Mouse (Mus musculus) neural tube, embryonic 11.5 days (tissue): ENCODE measurements around the gene Tacstd2. TPM values are rescaled to one million over a fixed set of nuclear protein-coding genes. Genes with fewer than 3 reads are reported as not detected.

Source experiments
- ATAC-seq: fragments of 200-750 bp; cut with Nextera tagmentation; 2 replicates; pipeline ENCODE4 v1.8.0; 2017; ENCODE audit warnings: moderate number of reproducible peaks, mild to moderate bottlenecking, moderate TSS enrichment, moderate library complexity; ENCODE audit not compliant: insufficient read depth, low FRiP score, low TSS enrichment
- DNase-seq: peaks from one replicate; pipeline ENCODE4 v3.0.0-alpha.2; 2015; ENCODE audit warnings: low spot score
- H3K27ac ChIP-seq: fragments of 300-500 bp; sonication (generic); 2 replicates; pipeline ENCODE4 v1.5.1; 2014; ENCODE audit warnings: low read depth, mild to moderate bottlenecking, low read length
- H3K27me3 ChIP-seq: fragments of 300-500 bp; sonication (generic); 2 replicates; pipeline ENCODE4 v1.6.1; 2014; ENCODE audit warnings: mild to moderate bottlenecking, low read length, mixed read lengths; ENCODE audit not compliant: control insufficient read depth, insufficient read depth
- H3K36me3 ChIP-seq: fragments of 300-500 bp; sonication (generic); 2 replicates; pipeline ENCODE4 v1.6.1; 2014; ENCODE audit warnings: mild to moderate bottlenecking, low read length, moderate library complexity, mixed read lengths; ENCODE audit not compliant: control insufficient read depth, insufficient read depth
- H3K4me1 ChIP-seq: fragments of 300-500 bp; sonication (generic); 2 replicates; pipeline ENCODE4 v1.6.1; 2014; ENCODE audit warnings: low read length, mixed read lengths; ENCODE audit not compliant: control insufficient read depth, insufficient read depth
- H3K4me2 ChIP-seq: fragments of 300-500 bp; sonication (generic); 2 replicates; pipeline ENCODE4 v1.6.1; 2014; ENCODE audit warnings: low read depth, mild to moderate bottlenecking, moderate library complexity
- H3K4me3 ChIP-seq: fragments of 300-500 bp; sonication (generic); 2 replicates; pipeline ENCODE4 v1.5.1; 2014; ENCODE audit warnings: low read depth, low read length
- H3K9ac ChIP-seq: fragments of 300-500 bp; sonication (generic); 2 replicates; pipeline ENCODE4 v1.6.1; 2014; ENCODE audit warnings: mild to moderate bottlenecking, low read length
- H3K9me3 ChIP-seq: fragments of 300-500 bp; sonication (generic); 2 replicates; pipeline ENCODE4 v1.6.1; 2016; ENCODE audit warnings: low read length; ENCODE audit not compliant: control insufficient read depth
- WGBS: fragments of 180-500 bp; shearing (Covaris S2); extraction: QIAGEN DNeasy Blood & Tissue Kit; methylation state at CpG from one replicate; pipeline ENCODE4 v1.1.7; 2014; 5-methylcytosine and 5-hydroxymethylcytosine counted together
- polyA plus RNA-seq: library from polyadenylated mRNA; unstranded; fragments of >200 nt; fragmentation: Nextera tagmentation; extraction: Ambion mirVana; gene quantifications from 2 replicates; pipeline ENCODE4 v1.2.1, GENCODE M21; 2014

Gene Tacstd2
- 5.3 and 6.1 TPM in 2 replicates for polyA plus RNA-seq

- Histone ChIP-seq H3K4me2 (peak within 1 kb of the TSS; percentile 66), H3K36me3 (no peaks in the 10 kb centered on the region), H3K9me3 (no peaks in the 10 kb centered on the region), H3K9ac (no peak within 1 kb of the TSS; the same call in 1 of the 2 replicates), H3K27ac (no peak within 1 kb of the TSS), H3K4me1 (peaks cover 4% of the 10 kb centered on the region; the same call in 1 of the 2 replicates), H3K27me3 (peaks cover 47% of the 10 kb centered on the region), H3K4me3 (peak within 1 kb of the TSS; percentile 40)
- 5% methylated on average over 8 of the region's 8 CpGs for WGBS
- ATAC-seq: no peak
- DNase-seq: no peak
Observed at GRCm38 (mm10) chr6:67535777-67536054, at the start of gene Tacstd2. TSS of gene Tacstd2 (minus strand) at chr6:67535796.

- Histone ChIP-seq H3K9me3 (no peaks in the 10 kb centered on the region), H3K4me3 (no peak overlapping the region), H3K27me3 (no peaks in the 10 kb centered on the region), H3K4me2 (no peak overlapping the region), H3K27ac (no peak overlapping the region), H3K9ac (no peak overlapping the region), H3K4me1 (no peaks in the 10 kb centered on the region), H3K36me3 (no peaks in the 10 kb centered on the region)
- no peak for DNase-seq
- no peak for ATAC-seq
- 91% methylated on average over 3 of the region's 3 CpGs for WGBS
Observed at GRCm38 (mm10) chr6:67566270-67566669, 30.7 kb upstream of the Tacstd2 start.

DNA sequence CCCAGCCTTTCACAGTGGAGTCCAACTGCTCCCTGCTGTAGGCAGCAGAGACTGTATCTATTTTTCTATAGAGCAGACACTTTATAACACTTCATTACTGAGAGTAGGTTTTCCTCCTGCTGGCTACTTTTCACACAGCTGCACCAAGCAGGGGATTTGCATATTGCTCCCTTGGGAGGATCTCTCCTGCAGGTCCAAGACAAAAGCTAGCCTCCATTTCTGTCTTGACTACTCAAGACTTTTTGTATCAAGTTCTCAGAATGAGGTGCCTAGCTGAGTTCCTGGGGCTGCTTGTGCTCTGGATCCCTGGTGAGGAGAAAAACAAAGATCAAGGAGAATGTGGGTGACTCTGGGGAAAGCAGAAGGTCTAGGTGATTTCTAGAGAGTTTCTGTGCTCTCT, 19.8 kb upstream of the Tacstd2 start:
- H3K9ac ChIP-seq: no peak overlapping the region
- H3K4me3 ChIP-seq: no peak overlapping the region
- H3K4me1 ChIP-seq: no peaks in the 10 kb centered on the region
- H3K36me3 ChIP-seq: no peaks in the 10 kb centered on the region
- no peaks in the 10 kb centered on the region for H3K27me3 ChIP-seq
- no peak for ATAC-seq
- H3K9me3 ChIP-seq: no peaks in the 10 kb centered on the region
- H3K27ac ChIP-seq: no peak overlapping the region
- H3K4me2 ChIP-seq: no peak overlapping the region
- no peak for DNase-seq

DNA sequence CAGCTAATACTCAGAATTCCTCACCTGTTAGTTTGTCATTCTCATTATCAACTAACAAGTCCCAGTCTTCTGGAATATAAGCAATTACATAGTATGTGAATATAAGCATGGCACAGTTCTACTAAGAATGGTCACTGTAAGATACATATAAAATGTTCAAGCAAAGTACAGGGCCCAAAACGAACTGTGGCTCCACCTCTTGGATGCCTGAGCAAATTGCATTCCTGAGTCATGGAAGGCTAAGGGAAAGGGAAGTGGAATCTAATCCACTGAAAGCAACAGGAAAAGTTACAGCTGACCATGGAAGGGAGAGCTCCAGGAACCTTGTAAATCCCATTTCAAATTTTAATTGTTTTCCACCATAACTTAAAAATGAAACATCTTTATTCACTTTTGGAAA, 14.0 kb upstream of the Tacstd2 start:
- ATAC-seq (no peak), DNase-seq (no peak)
- H3K27me3 ChIP-seq: no peaks in the 10 kb centered on the region
- no peak overlapping the region for H3K27ac ChIP-seq
- WGBS: 10% methylated on average over 1 of the region's 1 CpGs
- no peak overlapping the region for H3K4me2 ChIP-seq
- H3K9ac ChIP-seq: no peak overlapping the region
- no peak overlapping the region for H3K4me3 ChIP-seq
- H3K36me3 ChIP-seq: no peaks in the 10 kb centered on the region
- no peaks in the 10 kb centered on the region for H3K9me3 ChIP-seq
- H3K4me1 ChIP-seq: no peaks in the 10 kb centered on the region

DNA sequence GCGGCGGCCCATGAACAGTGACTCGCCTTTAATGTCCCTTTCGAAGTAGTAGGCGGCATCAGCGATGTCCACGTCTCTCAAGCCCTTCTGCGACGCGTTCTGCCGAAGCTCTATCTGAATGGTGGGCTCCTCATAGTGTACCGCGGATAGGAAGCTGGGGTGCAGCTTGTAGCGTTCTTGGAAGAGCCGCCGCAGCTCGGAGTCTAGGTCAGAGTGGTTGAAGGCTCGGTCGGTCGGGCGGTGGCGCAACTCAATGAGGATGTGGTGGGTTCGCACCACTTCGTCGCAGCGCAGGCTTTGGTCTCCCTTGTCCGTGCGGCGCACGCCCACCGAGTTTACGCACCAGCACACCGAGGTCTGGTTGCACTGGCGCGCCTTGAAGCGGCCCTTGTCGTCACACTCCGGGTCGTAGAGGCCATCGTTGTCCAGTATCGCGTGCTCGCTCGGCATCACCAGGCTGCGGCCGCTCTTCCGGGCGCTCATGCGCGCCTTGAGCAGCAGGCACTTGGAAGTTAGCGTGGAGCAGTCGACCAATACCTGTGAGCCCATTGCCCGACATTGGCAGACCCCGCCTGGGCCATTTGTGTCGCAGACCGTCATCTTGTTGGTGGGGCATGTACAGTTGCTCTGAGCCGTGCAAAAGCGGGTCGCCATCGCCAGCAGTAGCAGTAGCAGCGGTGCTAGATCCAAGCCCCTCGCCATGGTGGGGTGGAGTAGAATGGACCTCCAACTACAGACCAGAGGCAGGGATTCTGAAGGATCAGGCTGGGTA, 405 bp downstream of the Tacstd2 start:
- H3K27ac ChIP-seq: no peak overlapping the region
- H3K27me3 ChIP-seq: peaks cover 47% of the 10 kb centered on the region
- no peaks in the 10 kb centered on the region for H3K36me3 ChIP-seq
- H3K9me3 ChIP-seq: no peaks in the 10 kb centered on the region
- peak overlapping the region; percentile 40 for H3K4me3 ChIP-seq
- WGBS: under 1% methylated on average over 62 of the region's 62 CpGs
- DNase-seq (peak; percentile 60), ATAC-seq (peak; percentile 48)
- peak overlapping the region; percentile 66 for H3K4me2 ChIP-seq
- H3K4me1 ChIP-seq: peaks cover 4% of the 10 kb centered on the region; the same call in 1 of the 2 replicates
- no peak overlapping the region; the same call in 1 of the 2 replicates for H3K9ac ChIP-seq

GRCm38 (mm10) chr6:67534191-67535004, 1.2 kb downstream of the Tacstd2 start:
- peak; percentile 19 for DNase-seq
- no peaks in the 10 kb centered on the region for H3K36me3 ChIP-seq
- WGBS: 8% methylated on average over 31 of the region's 31 CpGs
- H3K27ac ChIP-seq: no peak overlapping the region
- H3K4me3 ChIP-seq: peak overlapping the region; percentile 40
- ATAC-seq: 0 out of 2 replicates have a peak, but pooled peaks have one; percentile 5
- H3K4me2 ChIP-seq: peak overlapping the region; percentile 66
- H3K9ac ChIP-seq: no peak overlapping the region; the same call in 1 of the 2 replicates
- H3K9me3 ChIP-seq: no peaks in the 10 kb centered on the region
- H3K27me3 ChIP-seq: peaks cover 47% of the 10 kb centered on the region
- H3K4me1 ChIP-seq: peaks cover 4% of the 10 kb centered on the region; the same call in 1 of the 2 replicates

DNA sequence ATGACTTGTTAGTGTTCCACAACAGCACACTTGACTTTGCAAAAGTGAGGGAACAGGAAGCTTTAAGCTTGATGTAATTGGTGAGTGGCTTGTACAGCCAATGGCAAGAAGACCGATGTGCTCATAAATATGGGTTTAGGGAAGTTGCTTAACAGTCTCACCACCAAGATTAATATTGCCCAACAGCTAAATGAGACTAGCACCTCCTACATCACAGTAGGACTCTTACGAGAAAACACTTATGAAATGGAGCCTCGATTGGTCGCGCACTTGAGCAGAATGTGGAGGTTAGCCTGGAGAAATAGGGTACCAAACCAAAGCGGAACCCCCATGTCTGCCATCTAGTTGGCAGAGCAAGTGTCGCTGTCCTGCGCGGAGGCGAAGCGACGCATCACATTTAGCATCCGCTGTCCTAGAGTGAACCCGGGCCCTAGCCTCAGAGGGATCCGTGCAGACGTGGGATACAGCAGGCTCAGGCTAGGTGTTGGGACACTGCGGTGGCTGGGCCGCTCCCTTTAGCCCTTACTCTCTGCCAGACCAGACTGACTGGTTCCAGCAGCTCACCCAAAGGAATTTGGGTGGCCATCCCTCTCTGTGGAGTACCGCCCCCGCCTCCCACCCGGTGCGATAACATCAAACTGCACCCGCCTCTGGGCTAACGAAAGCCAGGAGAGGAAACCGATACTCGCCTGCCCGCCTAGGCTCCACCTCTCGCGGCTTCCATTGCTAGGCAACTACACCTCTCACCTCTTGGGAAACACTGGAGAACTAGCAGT, 2.7 kb downstream of the Tacstd2 start:
- WGBS: 8% methylated on average over 29 of the region's 29 CpGs
- Histone ChIP-seq H3K36me3 (no peaks in the 10 kb centered on the region), H3K4me2 (peak overlapping the region; percentile 32), H3K9me3 (no peaks in the 10 kb centered on the region), H3K27me3 (peaks cover 47% of the 10 kb centered on the region), H3K4me1 (peaks cover 4% of the 10 kb centered on the region; the same call in 1 of the 2 replicates), H3K27ac (no peak overlapping the region), H3K9ac (no peak overlapping the region; the same call in 1 of the 2 replicates), H3K4me3 (peak overlapping the region; percentile 8; the same call in 1 of the 2 replicates)
- DNase-seq: peak; percentile 26
- ATAC-seq: peak; percentile 28; the same call in 1 of the 2 replicates

DNA sequence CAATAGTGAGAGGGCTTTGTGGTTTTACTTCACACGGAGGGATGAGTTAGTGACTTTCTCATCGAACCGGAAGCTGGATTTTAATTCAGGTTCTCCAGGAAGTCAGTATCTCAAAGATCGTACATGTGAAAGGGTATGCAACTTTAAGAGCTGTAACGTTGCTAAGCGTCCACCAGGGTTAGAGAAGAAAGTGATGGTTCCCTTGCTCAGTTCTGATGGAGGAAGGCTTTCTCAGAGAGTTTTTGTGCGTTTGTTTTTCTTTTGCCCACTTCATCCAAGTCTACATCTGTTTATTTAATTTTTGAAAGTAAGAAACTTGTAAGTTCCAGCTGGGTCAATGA, 3.8 kb downstream of the Tacstd2 start:
- Histone ChIP-seq H3K4me1 (peaks cover 4% of the 10 kb centered on the region; the same call in 1 of the 2 replicates), H3K9ac (no peak overlapping the region), H3K4me2 (no peak overlapping the region), H3K27ac (no peak overlapping the region), H3K27me3 (peaks cover 46% of the 10 kb centered on the region), H3K36me3 (no peaks in the 10 kb centered on the region), H3K4me3 (no peak overlapping the region), H3K9me3 (no peaks in the 10 kb centered on the region)
- WGBS: 71% methylated on average over 7 of the region's 7 CpGs
- no peak for DNase-seq
- no peak for ATAC-seq
